Mouse (Mus musculus) layer of hippocampus, postnatal 14 days (tissue): Measurements from ENCODE around the gene Dnah7b. TPM values are rescaled to one million over a fixed set of nuclear protein-coding genes. Genes with fewer than 3 reads are reported as not detected.
"Not testable (repeated sequence)": the region's sequence is repeated elsewhere in the genome, so short reads cannot be mapped to it uniquely, and the experiment has no call there.

ENCODE experiments used
- DNase-seq, 2 experiments: peaks; one replicate each; pipeline ENCODE4 v3.0.0; 2021 to 2022; ENCODE audit warnings: low spot score in 2 of 2, mixed read lengths in 1 of 2
- long read RNA-seq, 2 experiments: library from polyadenylated mRNA; stranded (forward); transcript quantifications; one replicate each; pipeline ENCODE4 v2.0.0; 2021
- total RNA-seq, 2 experiments: library from RNA; stranded (reverse); gene quantifications; 2 replicates each; pipeline ENCODE4 v1.2.3; 2021

Gene Dnah7b
- total RNA-seq, result 1 to 10 TPM; 1.7 to 2.8 TPM
- long read RNA-seq, experiment 1, result 0 reads
- long read RNA-seq, experiment 2, result 0 reads

DNA sequence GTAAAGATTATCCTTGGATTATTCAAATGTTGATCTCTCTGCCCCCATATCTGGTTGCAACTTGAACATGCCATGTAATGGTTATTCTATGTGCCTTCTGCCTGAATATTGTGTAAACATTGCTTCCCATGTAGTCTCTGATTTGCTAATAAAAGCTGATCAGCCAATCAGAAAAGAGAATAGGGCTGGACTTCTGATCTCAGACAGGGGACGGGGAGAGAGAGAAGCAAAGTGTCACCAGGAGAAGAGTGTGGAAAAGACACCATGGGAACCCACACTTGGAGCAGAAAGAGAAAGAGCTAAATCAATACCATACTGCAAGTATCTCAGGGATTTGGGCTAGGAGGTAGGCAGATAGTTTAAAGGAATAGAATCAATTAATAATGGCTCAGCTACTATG is at the start of gene Dnah7b:
Gene Dnah7b, plus strand, starts transcription at position 301 of the 400 bp plus-strand sequence.
- DNase-seq, result no peak

DNA sequence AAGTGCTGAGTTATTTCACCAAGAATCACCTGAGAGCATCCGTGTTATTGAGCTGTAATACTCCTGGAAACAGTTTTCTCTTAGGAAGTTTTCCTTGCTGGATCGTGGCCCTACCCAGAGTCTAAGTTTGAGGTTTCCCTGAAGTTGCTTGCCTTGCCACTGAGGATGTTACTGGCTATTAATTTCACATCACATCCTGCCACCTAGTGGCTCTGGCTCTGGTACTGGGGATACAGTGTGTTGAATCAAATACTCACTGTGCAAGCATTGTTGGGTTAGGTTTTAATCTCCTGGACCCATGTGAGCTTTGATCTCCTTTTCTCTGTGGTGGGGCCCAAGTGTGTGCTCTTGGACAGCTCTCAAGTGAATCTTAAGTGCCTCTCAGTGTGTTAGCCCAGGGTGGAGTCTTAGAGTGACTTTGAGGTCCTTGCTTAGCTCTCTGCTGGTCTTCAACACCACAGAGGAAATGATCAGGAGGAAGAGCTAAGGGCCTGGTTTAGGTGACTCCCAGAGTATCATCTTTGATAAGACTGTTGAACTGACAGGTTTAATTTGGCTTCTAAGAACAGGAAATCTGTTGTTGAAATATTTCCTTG is 47.6 kb upstream of the Dnah7b start:
- DNase-seq, result peak; percentile 11 to 61

DNA sequence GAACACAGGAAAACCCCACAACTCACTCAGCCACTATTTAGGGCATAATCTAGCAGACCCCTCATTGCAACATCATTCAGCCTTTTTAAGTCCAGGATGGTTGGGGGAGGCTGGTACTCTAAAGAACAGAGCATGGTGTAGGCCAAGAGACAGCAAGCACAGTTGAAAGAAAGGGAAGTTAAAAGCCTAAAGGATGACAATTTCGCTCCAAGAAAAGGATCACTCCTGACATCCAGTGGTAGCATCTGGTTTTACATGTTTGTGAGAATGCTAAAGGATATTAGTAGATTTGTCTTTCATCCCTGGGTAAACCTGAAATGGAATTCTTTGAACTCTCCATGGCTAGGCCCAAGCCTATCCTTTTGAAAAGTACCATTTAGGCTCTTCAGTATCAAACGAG is 43.9 kb upstream of the Dnah7b start:
- DNase-seq, result peak; percentile 16 to 58

DNA sequence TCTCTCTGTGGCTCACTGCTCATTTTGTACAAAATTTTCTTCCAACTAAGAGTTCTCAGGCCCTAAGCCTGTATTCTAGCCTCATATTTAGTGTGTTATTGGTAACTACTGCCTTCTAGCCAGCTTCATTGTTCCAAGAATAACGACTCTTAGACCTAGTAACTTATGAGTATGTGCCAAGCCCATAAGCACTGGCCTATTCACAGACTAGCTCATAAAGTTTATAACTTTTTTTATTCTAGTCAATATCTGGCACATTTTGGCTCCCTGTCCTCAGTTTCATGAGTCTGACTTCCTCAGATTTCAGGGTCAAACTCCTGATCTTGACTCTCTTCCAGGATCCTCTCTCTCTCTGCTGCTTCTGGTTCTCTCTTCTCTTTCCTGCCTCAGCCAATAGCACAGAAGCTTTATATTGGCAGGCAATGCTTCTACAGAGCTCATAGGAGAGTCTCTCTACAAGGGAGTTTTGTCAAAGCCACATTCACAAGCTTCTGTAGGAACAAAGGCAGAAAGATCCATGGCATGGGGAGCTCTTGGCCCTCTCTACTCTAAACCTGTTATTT is 34.0 kb upstream of the Dnah7b start:
- DNase-seq, result no peak

DNA sequence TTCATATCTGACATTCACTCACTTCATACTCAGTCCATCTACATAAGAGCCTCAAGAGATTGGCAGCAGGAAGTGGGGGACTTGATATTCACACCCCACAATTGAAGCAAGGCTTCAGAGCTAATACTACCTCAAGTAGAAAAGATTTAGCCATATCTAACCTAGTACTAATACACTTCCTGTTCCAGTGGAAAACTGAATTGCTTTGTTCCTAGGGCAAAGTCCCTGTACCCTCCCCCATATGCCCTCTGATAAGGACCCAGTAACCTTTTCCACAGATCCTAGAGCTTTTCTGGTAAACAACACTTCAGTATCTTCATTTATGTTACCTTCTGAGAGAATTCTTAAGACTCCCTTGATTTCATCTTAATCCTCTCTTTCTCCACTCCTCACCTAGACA is 17.9 kb upstream of the Dnah7b start:
- no peak for DNase-seq

DNA sequence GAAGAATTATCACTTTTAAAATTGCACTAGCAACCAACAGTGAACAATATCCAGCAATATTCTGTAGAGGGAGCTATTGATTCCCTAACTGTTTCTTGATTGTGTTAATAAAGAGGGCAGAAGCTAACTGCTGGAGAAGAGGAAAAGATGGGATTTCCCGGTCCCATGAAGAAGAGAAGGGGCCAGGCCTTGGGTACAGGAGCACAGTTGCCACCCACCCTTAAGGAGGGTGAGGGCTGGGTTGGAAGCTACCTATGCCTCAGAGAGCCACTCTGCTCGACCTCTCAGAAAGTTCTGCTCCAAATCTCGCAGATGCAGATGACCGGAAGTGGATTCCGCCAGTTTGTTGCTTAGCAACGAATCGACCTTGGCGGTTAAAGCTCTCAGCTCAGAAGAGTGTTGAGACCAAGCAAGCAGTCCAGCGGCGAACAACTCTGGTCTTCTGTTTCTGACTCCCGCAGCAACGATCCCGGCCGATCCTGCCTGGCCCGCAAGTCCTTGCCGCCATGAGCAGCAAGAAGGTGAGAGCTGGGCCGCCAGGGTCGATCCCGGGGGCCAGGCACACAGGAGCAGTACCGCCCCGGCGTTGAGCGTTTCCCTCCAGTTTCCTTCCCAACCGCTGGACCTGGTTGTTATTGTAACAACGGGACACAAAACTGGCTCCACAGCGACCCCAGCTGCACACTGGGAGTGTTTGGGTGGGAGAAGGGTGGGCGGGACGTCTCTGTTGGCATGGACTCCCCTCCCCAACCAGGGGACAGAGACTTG is 553 bp downstream of the Dnah7b start:
- DNase-seq, result peak; percentile 29 to 39

DNA sequence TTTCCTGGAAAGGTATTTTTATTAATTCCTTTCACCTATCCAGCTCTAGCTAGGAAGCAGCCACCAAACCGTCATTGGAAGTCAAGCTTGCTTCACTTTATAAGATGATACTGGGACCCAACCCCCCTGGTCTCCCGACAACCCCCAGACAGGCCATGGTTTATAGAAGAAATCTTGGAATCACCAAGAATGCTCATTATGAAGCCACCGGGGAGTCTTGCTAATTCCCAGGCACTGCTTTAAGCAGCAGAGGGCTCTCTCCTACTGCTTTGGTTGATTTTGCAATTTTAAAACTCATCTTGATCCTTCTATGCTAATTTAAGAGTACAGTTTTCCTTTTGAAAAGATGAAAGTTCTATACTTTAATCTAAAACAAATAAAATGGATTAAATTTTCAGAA is 2.7 kb downstream of the Dnah7b start:
- not testable (repeated sequence) for DNase-seq

DNA sequence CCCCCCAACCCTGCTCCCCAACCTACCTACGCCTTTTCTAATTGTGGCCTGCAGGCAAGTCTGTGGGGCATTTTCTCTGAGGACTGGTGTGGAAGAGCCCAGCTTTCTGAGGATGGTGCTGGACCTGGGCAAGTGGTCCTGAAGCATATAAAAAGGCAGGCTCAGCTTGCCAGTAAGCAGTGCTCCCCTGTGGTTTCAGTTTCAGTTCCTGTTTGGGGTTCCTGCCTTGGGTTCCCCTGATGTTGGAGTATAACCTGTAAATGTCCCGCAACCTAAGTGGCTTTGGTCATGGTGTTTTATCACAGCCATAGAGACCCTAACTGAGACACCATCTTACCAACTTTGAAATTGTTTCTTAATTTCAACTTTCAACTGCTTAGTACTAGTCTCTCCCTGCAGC is 11.8 kb downstream of the Dnah7b start:
- no peak for DNase-seq

DNA sequence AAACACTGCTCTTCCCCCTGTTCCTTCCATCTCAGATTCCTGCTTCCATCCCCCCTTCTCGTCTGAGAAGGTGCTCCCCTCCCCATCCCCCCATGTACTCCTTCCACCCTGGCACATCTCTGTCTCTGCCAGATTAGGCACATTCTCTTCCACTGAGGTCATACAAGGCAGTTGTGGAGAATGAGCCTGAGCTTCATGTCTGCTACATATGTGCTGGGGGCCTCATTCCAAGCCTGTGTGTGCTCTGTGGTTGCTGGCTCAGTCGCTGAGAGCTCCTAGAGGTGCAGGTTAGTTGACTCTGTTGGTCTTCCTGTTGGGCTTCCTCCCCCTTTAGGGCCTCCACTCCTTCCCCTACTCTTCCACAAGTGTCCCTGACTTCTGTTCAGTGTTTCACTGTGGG is 34.4 kb downstream of the Dnah7b start:
- DNase-seq, result no peak

DNA sequence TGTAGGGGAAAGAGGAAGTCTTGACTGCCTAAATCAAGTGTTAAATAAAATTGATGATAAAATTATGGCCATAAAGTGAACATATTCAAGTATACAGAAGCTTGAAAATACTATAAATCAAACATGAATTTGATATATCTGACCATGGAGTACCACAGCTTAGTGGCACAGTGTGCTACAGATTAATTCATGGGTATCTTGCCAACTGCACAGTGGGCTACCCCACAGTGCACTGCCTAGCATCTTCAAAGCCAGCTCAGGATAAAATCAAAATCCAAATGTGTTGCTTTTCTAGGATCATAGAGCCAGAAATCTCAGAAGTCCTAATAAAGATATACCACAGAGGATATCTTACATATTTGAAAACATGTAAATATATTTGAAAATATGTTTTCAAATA is 46.5 kb downstream of the Dnah7b start:
- not testable (repeated sequence) for DNase-seq

DNA sequence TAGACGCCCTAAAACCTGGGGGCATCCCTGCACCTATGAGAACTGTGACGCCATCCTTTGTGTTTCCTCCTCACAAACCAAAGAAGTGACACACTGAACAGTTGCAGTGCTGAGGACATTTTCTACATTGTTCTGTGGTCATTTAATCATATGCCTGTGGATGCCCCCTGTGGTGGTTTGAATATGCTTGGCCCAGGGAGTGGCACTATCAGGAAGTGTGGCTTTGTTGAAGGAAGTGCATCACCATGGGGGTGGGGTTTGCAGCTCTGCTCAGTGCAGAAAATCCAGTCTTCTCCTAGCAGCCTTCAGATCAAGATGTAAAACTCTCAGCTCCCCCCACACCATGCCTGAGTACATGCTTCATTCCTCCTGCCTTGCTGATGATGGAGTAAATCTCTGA is 51.1 kb downstream of the Dnah7b start:
- DNase-seq, result not testable (repeated sequence)

DNA sequence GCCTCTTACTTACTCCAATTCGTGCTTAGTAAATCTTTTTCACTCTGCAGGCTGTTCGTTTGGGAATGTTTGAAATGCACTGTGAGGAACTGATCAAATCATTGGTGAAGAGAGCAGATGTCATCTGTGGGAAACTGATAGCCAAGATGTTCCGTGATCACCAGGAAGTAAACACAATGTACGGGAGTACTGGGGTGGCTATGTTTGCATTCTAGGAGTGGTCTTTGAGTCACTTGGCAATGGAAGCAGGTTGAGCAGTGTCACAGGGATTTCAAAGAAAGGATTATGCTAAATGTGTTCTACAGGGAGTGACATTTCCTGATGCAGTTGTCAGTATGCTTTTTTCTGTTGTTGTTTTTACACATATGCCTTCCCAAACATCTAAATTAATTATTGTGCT is 61.9 kb downstream of the Dnah7b start:
- peak in 1 of 2 experiments; percentile 12 for DNase-seq

DNA sequence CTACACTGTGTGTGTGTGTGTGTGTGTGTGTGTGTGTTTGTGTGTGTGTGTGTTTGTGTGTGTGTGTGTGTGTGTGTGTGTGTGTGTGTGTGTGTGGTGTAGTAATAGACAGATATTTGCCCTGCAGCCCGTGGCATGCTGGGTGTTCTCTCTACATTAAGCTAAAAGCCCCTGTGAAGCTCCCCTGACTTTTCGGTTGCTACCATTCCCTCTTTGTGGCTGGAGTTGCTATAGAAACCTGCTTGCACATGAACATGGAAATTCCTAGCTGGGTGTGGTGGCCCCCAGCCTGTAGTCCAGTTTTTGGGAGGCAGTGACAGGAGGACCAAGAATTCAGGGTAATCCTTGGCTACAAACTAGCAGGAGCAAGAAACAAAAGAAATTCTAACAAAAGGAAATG is 130.7 kb downstream of the Dnah7b start:
- DNase-seq, result not testable (repeated sequence)

DNA sequence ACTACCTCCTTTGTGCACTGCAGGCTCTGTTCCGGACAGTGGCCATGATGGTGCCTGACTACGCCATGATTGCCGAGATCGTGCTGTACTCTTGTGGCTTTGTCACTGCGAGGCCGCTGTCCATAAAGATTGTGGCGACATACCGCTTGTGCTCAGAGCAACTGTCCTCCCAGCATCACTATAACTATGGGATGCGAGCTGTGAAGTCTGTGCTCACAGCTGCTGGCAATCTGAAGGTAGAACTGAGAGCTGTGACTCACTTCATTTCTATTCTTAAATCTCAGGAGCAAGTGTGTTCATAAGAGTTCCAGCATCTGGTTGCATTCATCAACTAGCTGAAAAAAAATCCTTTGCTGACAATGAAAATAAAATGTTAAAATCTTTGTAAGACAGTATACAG is 135.1 kb downstream of the Dnah7b start:
- DNase-seq, result not testable (repeated sequence)

DNA sequence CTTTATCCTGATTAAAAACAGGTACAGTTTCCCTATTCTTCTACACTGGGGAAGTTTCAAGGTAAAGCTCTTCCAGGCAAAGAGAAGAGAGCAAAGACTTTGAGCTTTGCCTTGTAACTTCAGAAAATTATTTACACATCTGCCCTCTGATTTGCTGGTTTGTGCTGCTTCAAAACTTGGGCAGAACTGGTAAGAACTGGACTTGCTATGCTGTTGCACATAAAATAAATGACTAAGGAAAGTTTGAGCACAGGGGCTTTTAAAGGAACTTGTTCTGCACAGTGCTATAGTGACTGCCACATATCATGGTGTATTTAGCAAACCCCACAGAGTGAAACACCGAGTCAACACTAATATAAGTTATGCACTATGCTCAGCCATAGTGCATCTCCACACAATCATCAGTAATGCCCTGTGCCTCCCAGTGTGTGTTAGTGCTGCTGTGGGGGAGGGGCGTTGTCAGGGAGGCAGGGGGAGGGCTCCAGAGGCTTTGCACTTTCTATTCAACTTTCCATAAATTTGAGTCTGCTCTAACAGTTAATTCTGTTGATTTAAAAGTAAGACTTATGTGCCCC is 144.0 kb downstream of the Dnah7b start:
- DNase-seq, result not testable (repeated sequence)

DNA sequence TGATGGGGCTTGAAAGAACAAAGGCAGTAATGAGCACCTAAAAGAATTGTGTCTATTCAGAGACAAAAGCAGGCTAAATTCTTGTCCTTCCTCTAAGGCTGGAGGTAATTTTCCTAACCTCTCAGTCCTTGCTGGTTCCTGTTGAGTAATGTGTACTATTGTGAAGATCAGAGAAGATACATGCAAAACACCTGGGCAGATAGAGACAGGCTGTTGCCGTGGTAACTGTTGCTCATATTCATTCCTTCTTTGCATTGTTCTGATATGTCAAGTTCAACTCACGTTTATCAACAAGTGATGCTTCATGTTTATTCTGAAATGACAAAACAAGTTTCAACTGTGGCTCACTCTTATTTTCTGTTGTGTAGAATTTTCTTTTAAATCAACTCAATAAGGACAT is 156.6 kb downstream of the Dnah7b start:
- DNase-seq, result not testable (repeated sequence)

DNA sequence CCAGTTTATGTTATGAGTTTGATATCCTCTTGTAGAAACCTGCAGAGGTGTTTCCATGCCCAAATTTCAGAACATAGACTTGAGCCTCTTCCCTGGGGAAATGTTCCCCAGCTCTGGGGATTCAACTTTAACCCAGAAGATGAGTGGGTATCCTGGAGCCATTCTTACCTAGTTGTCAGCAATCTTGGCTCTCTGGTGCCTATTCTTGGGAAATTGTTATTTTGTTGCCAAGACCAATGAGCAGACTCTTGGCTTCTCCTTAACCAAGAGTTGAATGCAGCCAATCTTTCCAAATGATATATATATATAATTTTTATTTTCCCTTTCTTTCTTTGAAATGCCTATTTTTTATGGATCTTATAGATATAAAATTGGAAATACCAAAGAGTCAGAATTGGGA is 160.0 kb downstream of the Dnah7b start:
- not testable (repeated sequence) for DNase-seq

DNA sequence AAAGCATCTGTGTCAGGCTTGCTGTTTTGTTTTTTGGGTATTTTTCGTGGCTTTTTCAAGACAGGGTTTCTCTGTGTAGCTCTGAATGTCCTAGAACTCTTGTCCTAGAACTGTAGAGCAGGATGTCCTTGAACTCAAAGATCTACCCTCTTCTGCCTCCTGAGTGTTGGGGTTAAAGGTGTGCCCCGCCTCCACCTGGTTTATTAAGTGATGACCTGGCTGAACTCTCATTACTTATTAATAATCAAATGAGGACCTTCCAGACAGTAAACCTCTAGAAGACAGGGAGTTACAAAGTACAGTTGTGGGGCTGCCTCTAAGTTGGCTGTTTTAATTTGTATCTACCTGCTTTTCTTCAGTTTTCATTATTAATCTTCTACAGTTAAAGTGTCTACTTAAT is 202.7 kb downstream of the Dnah7b start:
- not testable (repeated sequence) for DNase-seq

DNA sequence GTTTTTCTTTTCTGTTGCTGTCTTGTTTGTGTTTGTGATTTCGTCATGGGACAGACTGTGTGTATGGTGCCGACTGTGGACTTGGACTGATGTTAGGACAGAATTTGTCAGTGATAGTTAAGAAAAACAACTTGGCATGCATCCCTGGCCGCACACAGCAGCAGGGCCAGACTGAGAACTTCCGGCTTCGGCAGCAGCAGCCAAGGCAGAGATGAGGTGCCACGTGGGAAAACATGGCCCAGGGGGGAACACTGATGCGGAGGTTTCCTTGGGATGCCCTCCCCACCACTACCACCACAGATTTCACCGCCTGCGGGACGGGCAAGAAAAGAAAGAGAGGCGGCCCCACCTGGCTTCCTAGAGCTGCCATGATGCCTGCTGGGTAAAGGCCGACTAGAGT is 205.8 kb downstream of the Dnah7b start:
- DNase-seq, result no peak

DNA sequence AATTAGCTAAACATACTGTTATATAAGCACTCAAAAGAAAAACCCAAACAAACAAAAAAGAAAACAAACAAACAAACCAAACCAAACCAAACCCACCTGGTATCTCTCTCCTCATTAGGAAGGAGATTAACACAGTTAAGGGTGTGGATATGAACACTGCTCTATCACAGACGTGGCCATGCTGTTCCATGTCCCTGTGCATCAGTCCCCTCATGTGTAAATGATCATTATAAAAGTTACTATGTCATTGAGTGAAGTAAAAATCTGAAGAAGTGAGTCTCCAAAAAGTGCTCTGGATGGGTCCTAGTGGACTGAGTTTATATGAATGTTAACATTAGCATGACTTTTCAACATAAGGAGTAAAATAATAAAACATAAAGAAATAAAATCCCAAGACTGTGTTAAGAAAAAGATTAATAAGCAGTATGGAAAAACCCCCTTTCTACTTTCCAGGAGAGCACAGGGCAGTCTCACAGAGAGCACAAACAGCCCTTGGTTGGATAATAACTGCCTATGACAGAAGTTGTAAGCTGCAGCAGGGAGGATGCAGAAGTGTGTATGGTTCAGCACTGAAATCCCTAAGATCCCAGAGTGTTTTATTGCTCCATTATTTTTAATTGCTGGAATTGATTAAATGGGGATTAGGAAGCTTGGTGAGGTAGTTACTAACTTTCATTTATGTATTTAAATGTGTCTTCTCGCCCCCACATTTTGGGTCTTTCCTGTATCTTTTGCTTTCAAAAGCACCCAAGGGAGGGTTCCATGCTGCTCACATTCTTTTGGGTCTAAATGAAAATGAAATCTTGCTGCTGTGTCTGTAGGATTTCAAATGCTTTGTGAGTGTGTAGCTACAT is 212.2 kb downstream of the Dnah7b start:
- DNase-seq, result not testable (repeated sequence)

DNA sequence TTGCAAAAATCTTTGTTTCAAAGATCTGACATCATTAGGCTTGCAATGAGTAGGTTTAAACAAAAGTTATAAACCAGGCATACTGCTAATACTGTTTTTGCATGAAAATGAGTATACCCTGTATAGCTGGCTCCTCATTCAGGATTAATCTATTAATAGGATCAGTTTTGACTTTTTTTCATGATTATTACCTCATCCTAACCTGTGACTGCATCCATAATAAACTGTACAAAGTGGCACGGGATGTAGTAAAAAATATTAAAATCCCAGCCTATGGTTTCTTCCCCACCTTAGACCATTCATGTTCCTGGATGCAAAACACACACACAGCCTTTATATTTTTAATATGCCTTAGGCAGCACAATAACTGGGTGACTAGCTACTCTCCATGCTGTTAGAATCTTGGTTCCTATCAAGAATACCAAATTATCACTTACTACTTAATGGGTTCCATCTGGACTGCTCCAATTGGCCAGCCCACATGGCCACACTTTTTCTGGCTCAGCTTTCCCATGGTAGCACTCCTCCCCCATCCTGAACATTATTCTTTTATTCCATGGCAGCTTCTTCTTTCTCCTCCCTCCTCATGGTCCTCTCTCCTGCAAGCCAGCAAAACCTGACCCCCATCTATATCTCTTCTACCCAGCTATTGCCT is 212.9 kb downstream of the Dnah7b start:
- peak in 1 of 2 experiments; percentile 3 for DNase-seq
